Mouse (Mus musculus) liver, adult 2 months (tissue): Measurements from ENCODE around the gene Map3k1. TPM values are rescaled to one million over a fixed set of nuclear protein-coding genes. Genes with fewer than 3 reads are reported as not detected.

Experiments
- DNase-seq: peaks from one replicate; pipeline ENCODE4 v3.0.0-alpha.2; 2011; ENCODE audit warnings: low read depth, low spot score; ENCODE audit errors: extremely low read depth
- H3K27ac ChIP-seq: fragments of 200-500 bp; replicated peaks from 2 replicates; pipeline ENCODE4 v1.5.1; 2012; ENCODE audit warnings: low read depth, mild to moderate bottlenecking, control low read depth, inconsistent platforms, low read length; ENCODE audit not compliant: insufficient read depth
- H3K27me3 ChIP-seq: fragments of 200-500 bp; 2 replicates; pipeline ENCODE4 v1.6.1; 2012; ENCODE audit warnings: mild to moderate bottlenecking, moderate library complexity, low read length, inconsistent platforms; ENCODE audit not compliant: control insufficient read depth, insufficient read depth
- H3K36me3 ChIP-seq: fragments of 200-500 bp; 2 replicates; pipeline ENCODE4 v1.6.1; 2012; ENCODE audit warnings: low read length, inconsistent platforms; ENCODE audit not compliant: control insufficient read depth, insufficient read depth
- H3K4me1 ChIP-seq: fragments of 200-500 bp; 2 replicates; pipeline ENCODE4 v1.6.1; 2011; ENCODE audit warnings: low read length; ENCODE audit not compliant: control insufficient read depth, insufficient read depth
- H3K4me3 ChIP-seq: fragments of 200-500 bp; 2 replicates; pipeline ENCODE4 v1.5.1; 2011; ENCODE audit warnings: low read depth, mild to moderate bottlenecking, control low read depth, low read length, moderate library complexity; ENCODE audit not compliant: insufficient read depth
- H3K79me2 ChIP-seq: fragments of 200-500 bp; 2 replicates; pipeline ENCODE4 v1.6.1; 2012; ENCODE audit warnings: inconsistent platforms, mild to moderate bottlenecking, low read length, moderate library complexity; ENCODE audit not compliant: control insufficient read depth, insufficient read depth
- H3K9ac ChIP-seq: fragments of 200-500 bp; 2 replicates; pipeline ENCODE4 v1.6.1; 2012; ENCODE audit warnings: low read depth, mild to moderate bottlenecking, control low read depth, inconsistent platforms, low read length
- CTCF ChIP-seq: fragments of 200-500 bp; IDR thresholded peaks from 2 replicates; pipeline ENCODE4 v1.5.1; 2011; ENCODE audit warnings: low read depth, low read length, control low read depth
- POLR2A ChIP-seq: fragments of 200-500 bp; IDR thresholded peaks from 2 replicates; pipeline ENCODE4 v1.6.1; 2011; ENCODE audit warnings: low read length, control low read depth; ENCODE audit not compliant: insufficient read depth; ENCODE audit errors: extremely low read depth
- WGBS: fragments of 180-500 bp; shearing (Covaris S2); methylation state at CpG from one replicate; pipeline ENCODE4 v1.1.7; 2018; 5-methylcytosine and 5-hydroxymethylcytosine counted together
- polyA plus RNA-seq: library from polyadenylated mRNA; depleted of rRNA; stranded (reverse); fragments of >200 nt; gene quantifications from 2 replicates; pipeline ENCODE4 v1.2.3, GENCODE M21; 2012
- total RNA-seq: library from RNA; depleted of rRNA; stranded (reverse); fragments of >200 nt; gene quantifications from 2 replicates; pipeline ENCODE4 v1.2.3, GENCODE M21; 2014

The Map3k1 gene
- total and polyA plus RNA-seq, 2 experiments = 4.5 to 7.9 TPM

DNA sequence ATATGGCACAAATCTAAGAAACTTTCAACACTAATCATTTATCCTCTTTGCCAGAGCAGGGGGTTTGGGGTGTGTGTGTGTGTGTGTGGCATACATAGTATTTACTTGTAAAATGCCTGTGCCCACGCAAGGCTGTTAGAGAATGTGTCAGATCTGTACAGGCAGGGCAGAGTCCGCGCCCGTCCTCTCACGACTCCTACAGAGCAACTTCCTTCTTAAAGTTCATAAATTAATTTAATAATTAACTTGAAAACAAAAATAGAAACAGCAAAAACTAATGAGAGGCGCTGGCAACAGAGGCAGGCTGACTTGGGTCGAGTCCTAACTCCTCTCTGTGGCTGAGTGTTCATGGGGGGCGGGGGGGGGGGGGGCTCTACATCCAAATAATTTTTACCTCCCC, 4.6 kb downstream of the Map3k1 start:
- peak overlapping the region; percentile 31; the same call in 1 of the 2 replicates for H3K27ac ChIP-seq
- H3K4me3 ChIP-seq = no peak overlapping the region
- WGBS = 3% methylated on average over 8 of the region's 8 CpGs
- no peaks in the 10 kb centered on the region for H3K27me3 ChIP-seq
- peaks cover 46% of the 10 kb centered on the region for H3K79me2 ChIP-seq
- no peaks in the 10 kb centered on the region for H3K36me3 ChIP-seq
- TF ChIP-seq CTCF = no peak
- no peak for TF ChIP-seq POLR2A
- DNase-seq = peak; percentile 59
- no peak overlapping the region for H3K9ac ChIP-seq
- peaks cover 31% of the 10 kb centered on the region for H3K4me1 ChIP-seq

DNA sequence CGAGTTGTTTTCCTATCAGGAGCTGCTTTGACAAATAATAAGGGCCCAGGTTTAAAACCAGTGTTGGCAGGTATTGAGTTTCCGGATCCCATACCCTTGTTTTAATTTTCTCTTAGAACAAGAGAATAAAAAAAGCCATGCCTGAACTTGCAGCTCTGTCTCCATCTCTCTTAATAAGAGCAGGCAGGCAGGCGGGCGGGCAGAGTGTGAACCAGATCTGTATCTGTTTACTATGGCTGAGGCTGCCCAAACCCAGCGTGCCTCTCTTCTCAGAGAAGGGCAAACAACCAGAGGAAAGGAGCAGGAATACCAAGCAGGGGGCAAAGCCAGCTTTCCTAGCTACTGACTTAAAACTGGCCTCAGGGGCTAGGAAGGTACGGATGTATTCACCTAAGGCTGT, 5.3 kb downstream of the Map3k1 start:
- peak overlapping the region; percentile 52 for H3K27ac ChIP-seq
- no peaks in the 10 kb centered on the region for H3K36me3 ChIP-seq
- DNase-seq = peak; percentile 61
- no peak overlapping the region for H3K4me3 ChIP-seq
- WGBS = 20% methylated on average over 6 of the region's 6 CpGs
- no peaks in the 10 kb centered on the region for H3K27me3 ChIP-seq
- no peak overlapping the region for H3K9ac ChIP-seq
- peaks cover 51% of the 10 kb centered on the region for H3K79me2 ChIP-seq
- TF ChIP-seq POLR2A = no peak
- TF ChIP-seq CTCF = no peak
- H3K4me1 ChIP-seq = peaks cover 36% of the 10 kb centered on the region

DNA sequence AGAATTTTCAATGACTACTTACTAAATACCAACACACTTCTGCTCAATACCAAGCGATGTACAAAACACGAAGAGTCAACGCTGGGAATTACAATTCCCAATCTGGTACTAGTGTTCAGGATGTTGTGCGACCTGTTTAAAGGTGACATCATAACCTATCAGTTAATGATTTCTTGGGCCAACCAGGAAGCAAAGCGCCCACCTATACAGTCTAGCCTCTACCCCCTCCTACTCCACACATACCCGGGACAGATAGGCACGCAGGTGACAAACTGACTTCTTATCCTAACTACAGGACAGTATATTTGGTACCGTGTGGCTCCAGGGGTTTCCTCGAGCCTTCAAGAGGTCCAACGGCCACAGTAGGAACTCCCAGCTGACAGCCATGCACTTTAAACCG, 5.9 kb downstream of the Map3k1 start:
- Histone ChIP-seq H3K9ac (no peak overlapping the region), H3K27ac (no peak overlapping the region), H3K4me3 (no peak overlapping the region), H3K36me3 (no peaks in the 10 kb centered on the region), H3K27me3 (no peaks in the 10 kb centered on the region), H3K79me2 (peaks cover 49% of the 10 kb centered on the region), H3K4me1 (peaks cover 41% of the 10 kb centered on the region)
- TF ChIP-seq POLR2A = no peak
- no peak for TF ChIP-seq CTCF
- DNase-seq = no peak
- WGBS = 42% methylated on average over 11 of the region's 11 CpGs

DNA sequence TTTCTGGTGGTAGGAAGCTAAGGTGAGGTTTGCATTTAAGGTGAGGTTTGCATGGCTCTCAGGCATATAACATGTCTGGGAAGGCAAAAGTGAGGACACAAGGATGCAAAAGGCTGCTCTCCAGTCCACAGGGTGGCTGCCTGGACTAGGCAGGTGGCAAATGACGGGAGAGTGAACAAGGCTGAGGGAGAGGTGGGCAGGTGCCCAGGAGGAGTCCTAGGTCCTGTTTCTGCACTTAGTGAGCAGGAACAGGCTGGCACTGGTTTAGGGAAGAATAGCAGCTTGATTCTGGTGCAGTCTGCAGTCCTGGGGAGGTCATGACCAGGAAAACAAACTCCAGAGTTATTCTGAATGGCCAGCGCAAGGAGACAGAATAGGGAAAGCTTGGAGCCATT, 6.5 kb downstream of the Map3k1 start:
- no peak overlapping the region for H3K4me3 ChIP-seq
- TF ChIP-seq CTCF = no peak
- TF ChIP-seq POLR2A = no peak
- no peak overlapping the region for H3K9ac ChIP-seq
- no peak overlapping the region for H3K27ac ChIP-seq
- WGBS = 72% methylated on average over 2 of the region's 2 CpGs
- H3K27me3 ChIP-seq = no peaks in the 10 kb centered on the region
- H3K4me1 ChIP-seq = peaks cover 43% of the 10 kb centered on the region
- peaks cover 46% of the 10 kb centered on the region for H3K79me2 ChIP-seq
- no peak for DNase-seq
- H3K36me3 ChIP-seq = no peaks in the 10 kb centered on the region

DNA sequence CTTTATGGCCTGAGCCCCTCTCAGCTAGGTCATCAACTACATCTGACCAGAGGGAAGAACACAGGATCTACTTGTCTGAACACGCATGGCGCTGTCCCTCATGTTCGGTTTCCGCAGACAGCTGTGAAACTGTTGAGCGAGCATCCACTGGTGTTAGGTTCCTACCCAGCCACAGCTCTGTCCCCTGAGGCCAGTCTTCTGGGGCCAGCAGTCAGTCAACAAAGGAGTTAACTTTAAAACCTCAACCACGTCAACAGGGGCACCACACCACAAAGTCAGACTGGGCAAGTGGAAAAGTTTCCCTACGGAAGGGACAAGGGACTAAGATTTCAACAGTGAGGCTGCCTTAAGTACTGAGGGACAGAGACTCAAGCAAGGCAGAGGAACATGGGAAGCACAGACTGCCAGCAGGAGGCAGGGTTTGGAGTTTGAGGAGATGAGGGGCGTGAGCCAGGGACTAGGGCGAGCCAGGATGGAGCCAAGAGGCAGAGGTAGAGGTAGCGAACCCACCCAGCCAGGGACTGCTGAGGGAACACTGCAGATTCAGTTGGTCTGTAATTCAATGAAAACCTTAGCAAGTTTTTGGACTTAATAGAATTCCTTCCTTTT, 7.0 kb downstream of the Map3k1 start:
- H3K4me1 ChIP-seq = peaks cover 43% of the 10 kb centered on the region
- no peak for TF ChIP-seq CTCF
- no peak for TF ChIP-seq POLR2A
- no peak overlapping the region for H3K4me3 ChIP-seq
- H3K27me3 ChIP-seq = no peaks in the 10 kb centered on the region
- no peaks in the 10 kb centered on the region for H3K36me3 ChIP-seq
- H3K9ac ChIP-seq = no peak overlapping the region
- no peak overlapping the region for H3K27ac ChIP-seq
- peaks cover 46% of the 10 kb centered on the region for H3K79me2 ChIP-seq
- no peak for DNase-seq
- 84% methylated on average over 10 of the region's 10 CpGs for WGBS

DNA sequence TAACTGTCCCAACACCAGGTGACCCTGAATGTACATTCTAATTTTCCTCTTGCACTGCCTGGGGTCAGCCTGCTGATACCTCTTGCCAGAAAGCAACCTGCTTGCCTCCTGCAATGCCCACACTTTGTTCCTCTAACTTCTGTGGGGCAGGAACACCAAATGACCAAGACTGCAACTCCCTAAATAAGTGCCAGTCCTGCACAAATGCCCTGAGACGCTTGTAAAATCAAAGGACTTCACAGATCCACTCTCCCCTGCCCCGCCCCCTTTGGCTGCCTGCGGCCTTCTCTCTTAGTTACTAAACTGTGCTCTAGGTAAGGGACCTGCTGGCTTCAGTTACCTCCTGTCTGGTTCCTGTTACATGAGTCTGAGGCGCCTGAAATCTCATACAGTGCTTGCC, 7.9 kb downstream of the Map3k1 start:
- Histone ChIP-seq H3K4me1 (peaks cover 50% of the 10 kb centered on the region), H3K9ac (no peak overlapping the region), H3K27ac (no peak overlapping the region), H3K27me3 (no peaks in the 10 kb centered on the region), H3K79me2 (peaks cover 47% of the 10 kb centered on the region), H3K4me3 (no peak overlapping the region), H3K36me3 (no peaks in the 10 kb centered on the region)
- TF ChIP-seq POLR2A (no peak), CTCF (no peak)
- peak; percentile 67 for DNase-seq
- 28% methylated on average over 4 of the region's 4 CpGs for WGBS
